Mouse (Mus musculus): ENCODE measurements at regions not wholly inside any gene's neighbourhood (a gene's known extent, or its start where the extent isn't known, plus 50 kb on each side); places are given as distances from the start of the nearest gene placed in this dataset.

DNA sequence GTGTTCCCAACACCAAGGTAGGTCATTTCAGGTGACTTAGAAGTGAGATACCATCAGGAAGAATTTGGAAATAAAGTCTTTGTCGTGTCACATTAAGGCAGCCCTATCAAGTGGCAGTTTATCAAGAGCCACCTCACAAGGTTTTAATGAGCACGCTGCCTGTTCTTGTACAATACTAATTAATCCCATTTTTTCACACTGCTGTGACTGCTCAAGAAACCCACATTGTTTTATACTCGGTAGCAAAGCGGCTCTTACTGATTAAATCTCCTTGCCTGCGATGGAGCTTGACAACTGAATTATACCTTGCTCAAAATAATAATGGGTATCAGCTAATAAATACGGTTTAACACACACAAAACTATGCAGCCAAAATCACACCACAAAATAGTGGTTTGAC is 175.2 kb downstream of the Gm11011 start:
- no peak overlapping the region for H3K4me3 ChIP-seq (ENCODE audit: control insufficient read depth in 1 of 2, insufficient read depth in 1 of 2, low read depth in 2 of 2, low read length in 2 of 2)
- no peak for TF ChIP-seq TCF12 (IDR thresholded peaks at IDR 0.05; ENCODE audit: low read depth, low read length)
- TF ChIP-seq GABPA (IDR thresholded peaks at IDR 0.05; ENCODE audit: low read depth, low read length), result no peak
- no peak for TF ChIP-seq SMC3 (IDR thresholded peaks at IDR 0.05; ENCODE audit: low read depth, low read length)
- TF ChIP-seq CHD1 (IDR thresholded peaks at IDR 0.05; ENCODE audit: low read depth, low read length), result no peak
- TF ChIP-seq NRF1 (IDR thresholded peaks at IDR 0.05; ENCODE audit: insufficient read depth, low read depth, low read length, poor library complexity, severe bottlenecking), result no peak
- no peak for TF ChIP-seq ELF1 (IDR thresholded peaks at IDR 0.05; ENCODE audit: low read depth, low read length)
- TF ChIP-seq KAT2A (conservative IDR thresholded peaks at IDR 0.05; ENCODE audit: low read depth, low read length), result no peak
- TF ChIP-seq POLR2AphosphoS5 (IDR thresholded peaks at IDR 0.05; ENCODE audit: borderline replicate concordance, low read depth, low read length), result no peak
- no peak for TF ChIP-seq UBTF (IDR thresholded peaks at IDR 0.05; ENCODE audit: borderline replicate concordance, insufficient read depth, low read depth, low read length)
- no peak for TF ChIP-seq MAFK (IDR thresholded peaks at IDR 0.05; ENCODE audit: borderline replicate concordance, low read depth, low read length)
- TF ChIP-seq MEF2A (IDR thresholded peaks at IDR 0.05; ENCODE audit: extremely low read depth, insufficient replicate concordance, low read depth, low read length, poor library complexity, severe bottlenecking), result no peak
- TF ChIP-seq RCOR1 (IDR thresholded peaks at IDR 0.05; ENCODE audit: low read depth, low read length), result no peak
- no peak for TF ChIP-seq NELFE (IDR thresholded peaks at IDR 0.05; ENCODE audit: low read depth, low read length)
- no peak for TF ChIP-seq RAD21 (IDR thresholded peaks at IDR 0.05; ENCODE audit: low read depth, low read length)
- TF ChIP-seq TAL1 (IDR thresholded peaks at IDR 0.05; ENCODE audit: low read length), result no peak
- TF ChIP-seq MYB (IDR thresholded peaks at IDR 0.05; ENCODE audit: low read depth, low read length), result no peak
- TF ChIP-seq ZKSCAN1 (IDR thresholded peaks at IDR 0.05; ENCODE audit: low read depth, low read length), result no peak
- H3K9ac ChIP-seq (ENCODE audit: control insufficient read depth, low read depth, low read length, poor library complexity, severe bottlenecking), result no peak overlapping the region
- H3K27ac ChIP-seq (ENCODE audit: control insufficient read depth, low read depth, low read length), result no peak overlapping the region
- no peaks in the 10 kb centered on the region for H3K9me3 ChIP-seq (replicated peaks; ENCODE audit: insufficient read depth, low read length)
- DNase-seq (ENCODE audit: low read depth, low spot score), result no peak
- H3K4me1 ChIP-seq (ENCODE audit: control insufficient read depth in 1 of 2, insufficient read depth in 2 of 2, low read length in 2 of 2), result no peaks in the 10 kb centered on the region
- no peaks in the 10 kb centered on the region for H3K36me3 ChIP-seq (ENCODE audit: control insufficient read depth in 1 of 2, insufficient read depth in 2 of 2, low read length in 2 of 2)
- no peaks in the 10 kb centered on the region for H3K79me2 ChIP-seq (ENCODE audit: control insufficient read depth, insufficient read depth, low read length, poor library complexity)
- no peaks in the 10 kb centered on the region for H3K27me3 ChIP-seq (ENCODE audit: control insufficient read depth in 1 of 2, insufficient read depth in 2 of 2, low read length in 2 of 2)

DNA sequence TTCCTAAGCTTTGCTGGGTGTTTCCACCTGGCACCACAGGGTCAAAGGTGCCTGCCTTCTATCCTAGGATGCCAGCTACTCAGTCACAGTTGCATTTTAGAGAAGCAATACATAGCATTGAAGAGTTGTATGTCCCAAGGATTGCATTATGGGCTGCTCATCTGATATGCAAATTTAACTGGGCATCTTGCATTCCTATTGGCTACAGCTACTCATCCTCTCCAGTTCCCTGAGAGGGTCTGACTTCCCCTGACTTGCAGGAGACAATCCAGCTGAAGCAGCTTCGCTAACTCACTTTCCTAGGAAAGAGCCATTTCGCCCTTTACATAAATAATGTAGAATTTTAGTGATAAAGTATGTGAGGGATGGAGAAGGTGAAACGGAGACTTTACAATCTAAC is 177.5 kb downstream of the Gm11011 start:
- no peaks in the 10 kb centered on the region for H3K27me3 ChIP-seq (ENCODE audit: control insufficient read depth in 1 of 2, insufficient read depth in 2 of 2, low read length in 2 of 2)
- no peak overlapping the region for H3K4me3 ChIP-seq (ENCODE audit: control insufficient read depth in 1 of 2, insufficient read depth in 1 of 2, low read depth in 2 of 2, low read length in 2 of 2)
- H3K36me3 ChIP-seq (ENCODE audit: control insufficient read depth in 1 of 2, insufficient read depth in 2 of 2, low read length in 2 of 2), result no peaks in the 10 kb centered on the region
- H3K79me2 ChIP-seq (ENCODE audit: control insufficient read depth, insufficient read depth, low read length, poor library complexity), result no peaks in the 10 kb centered on the region
- TF ChIP-seq MAX (IDR thresholded peaks at IDR 0.05; ENCODE audit: low read length), result no peak
- no peak for TF ChIP-seq CTCF (IDR thresholded peaks at IDR 0.05 in 2 of 3, conservative IDR thresholded peaks at IDR 0.05 in 1 of 3; ENCODE audit: control insufficient read depth in 1 of 3, insufficient read depth in 1 of 3, low read depth in 2 of 3, low read length in 3 of 3, poor library complexity in 1 of 3, severe bottlenecking in 1 of 3)
- no peak for TF ChIP-seq E2F4 (IDR thresholded peaks at IDR 0.05; ENCODE audit: borderline replicate concordance, low read depth, low read length)
- no peak for TF ChIP-seq GATA1 (IDR thresholded peaks at IDR 0.05; ENCODE audit: low read depth, low read length)
- TF ChIP-seq ELF1 (IDR thresholded peaks at IDR 0.05; ENCODE audit: low read depth, low read length), result no peak
- no peak for TF ChIP-seq ZKSCAN1 (IDR thresholded peaks at IDR 0.05; ENCODE audit: low read depth, low read length)
- no peak for TF ChIP-seq CHD1 (IDR thresholded peaks at IDR 0.05; ENCODE audit: low read depth, low read length)
- TF ChIP-seq POLR2A (IDR thresholded peaks at IDR 0.05; ENCODE audit: control insufficient read depth in 1 of 2, insufficient read depth in 1 of 2, low read depth in 1 of 2, low read length in 2 of 2, poor library complexity in 1 of 2), result no peak
- no peak for TF ChIP-seq SIN3A (IDR thresholded peaks at IDR 0.05; ENCODE audit: low read length)
- no peak for TF ChIP-seq ZC3H11A (IDR thresholded peaks at IDR 0.05; ENCODE audit: low read depth, low read length)
- TF ChIP-seq ZMIZ1 (IDR thresholded peaks at IDR 0.05; ENCODE audit: low read depth, low read length), result no peak
- no peak for TF ChIP-seq CHD2 (IDR thresholded peaks at IDR 0.05; ENCODE audit: low read length)
- no peak for TF ChIP-seq MAZ (IDR thresholded peaks at IDR 0.05; ENCODE audit: low read depth, low read length)
- no peak for TF ChIP-seq SMC3 (IDR thresholded peaks at IDR 0.05; ENCODE audit: low read depth, low read length)
- no peak for TF ChIP-seq POLR2AphosphoS5 (IDR thresholded peaks at IDR 0.05; ENCODE audit: borderline replicate concordance, low read depth, low read length)
- no peak for TF ChIP-seq EP300 (IDR thresholded peaks at IDR 0.05; ENCODE audit: low read depth in 1 of 2, low read length in 2 of 2)
- TF ChIP-seq ETS1 (IDR thresholded peaks at IDR 0.05; ENCODE audit: low read depth, low read length), result no peak
- no peak for DNase-seq (ENCODE audit: low read depth, low spot score)
- no peak overlapping the region for H3K9ac ChIP-seq (ENCODE audit: control insufficient read depth, low read depth, low read length, poor library complexity, severe bottlenecking)
- H3K9me3 ChIP-seq (replicated peaks; ENCODE audit: insufficient read depth, low read length), result no peaks in the 10 kb centered on the region
- H3K4me1 ChIP-seq (ENCODE audit: control insufficient read depth in 1 of 2, insufficient read depth in 2 of 2, low read length in 2 of 2), result no peaks in the 10 kb centered on the region
- H3K27ac ChIP-seq (ENCODE audit: control insufficient read depth, low read depth, low read length), result no peak overlapping the region

All from MEL (cell line).